23 mouse cellular contexts compared by ENCODE assay signal in the genomic region with DNA sequence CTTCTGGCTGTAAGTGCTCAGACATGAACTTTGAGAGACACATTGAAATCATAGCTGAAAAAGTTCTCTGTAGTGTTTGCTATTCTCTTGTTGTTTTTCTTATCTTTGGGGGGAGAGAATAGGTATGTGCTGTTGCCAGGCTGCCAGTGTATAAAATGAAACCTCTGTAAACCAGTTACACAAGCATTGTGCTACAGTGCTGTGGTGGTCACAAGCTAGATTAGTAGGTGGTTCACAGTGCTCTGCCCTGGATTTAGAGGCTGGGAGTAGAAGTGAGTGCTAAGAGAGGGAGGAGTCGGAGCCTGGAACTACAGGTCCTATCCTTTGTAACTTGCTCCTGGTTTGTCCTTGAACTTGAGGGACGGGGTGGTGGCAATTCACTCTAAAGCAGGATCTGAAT.
DNase-seq lines count a peak whose midpoint lies in the region; ATAC-seq and TF ChIP-seq lines count a peak whose summit lies in the region.
"Had no signal": no experiment of that assay in that cellular context is flagged by ENCODE, and none has a peak within 500 bp of the region (broad histone marks: within the 10 kb centered on the region; RNA-seq: fewer than 3 reads in every experiment).

No protein-coding gene starts in this region.

- TF ChIP-seq CTCF in lung, postnatal 0 days (IDR thresholded peaks at IDR 0.05) = no peak
- no peak for TF ChIP-seq CTCF in lung, adult 2 months (IDR thresholded peaks at IDR 0.05; ENCODE audit: insufficient read depth, low read length)

- H3K4me2 ChIP-seq in lung, postnatal 0 days (replicated peaks; ENCODE audit: low read depth, low read length) = no peak overlapping the region
- H3K4me2 ChIP-seq: embryonic facial prominence, embryonic 13.5 days; embryonic facial prominence, embryonic 15.5 days; forebrain, embryonic 12.5 days had no signal

- WGBS in lung, postnatal 0 days = 49% methylated on average over 2 of the region's 2 CpGs
- 40% methylated on average over 2 of the region's 2 CpGs for WGBS in lung, adult 2 months

- H3K9me3 ChIP-seq in lung, postnatal 0 days (ENCODE audit: low read length) = no peaks in the 10 kb centered on the region
- H3K9me3 ChIP-seq: embryonic facial prominence, embryonic 13.5 days; embryonic facial prominence, embryonic 15.5 days; forebrain, embryonic 10.5 days; forebrain, embryonic 12.5 days; G1E had no signal

- H3K27ac ChIP-seq in lung, postnatal 0 days (ENCODE audit: low read length) = no peak overlapping the region
- H3K27ac ChIP-seq: embryonic facial prominence, embryonic 13.5 days; embryonic facial prominence, embryonic 15.5 days; forebrain, embryonic 10.5 days; forebrain, embryonic 12.5 days had no signal

- no peaks in the 10 kb centered on the region for H3K4me1 ChIP-seq in lung, postnatal 0 days (ENCODE audit: insufficient read depth, low read depth, low read length)
- no peaks in the 10 kb centered on the region for H3K4me1 ChIP-seq in lung, adult 2 months (ENCODE audit: control insufficient read depth, insufficient read depth, low read length)
- H3K4me1 ChIP-seq: embryonic facial prominence, embryonic 13.5 days; embryonic facial prominence, embryonic 15.5 days; forebrain, embryonic 10.5 days; forebrain, embryonic 12.5 days had no signal

- peak; percentile 52; the same call in 1 of the 2 replicates for TF ChIP-seq EP300 in lung, postnatal 0 days (IDR thresholded peaks at IDR 0.05)

- no peaks in the 10 kb centered on the region for H3K27me3 ChIP-seq in lung, postnatal 0 days (replicated peaks; ENCODE audit: insufficient read depth, low read length)
- H3K27me3 ChIP-seq: embryonic facial prominence, embryonic 13.5 days; embryonic facial prominence, embryonic 15.5 days; forebrain, embryonic 12.5 days had no signal

- H3K36me3 ChIP-seq in lung, postnatal 0 days (ENCODE audit: insufficient read depth, low read length) = no peaks in the 10 kb centered on the region
- H3K36me3 ChIP-seq: embryonic facial prominence, embryonic 13.5 days; embryonic facial prominence, embryonic 15.5 days; forebrain, embryonic 10.5 days; forebrain, embryonic 12.5 days; G1E had no signal

- DNase-seq in lung, postnatal 0 days (ENCODE audit: low spot score) = peak; percentile 59
- DNase-seq in lung, adult 2 months = no peak
- DNase-seq in lung, postnatal 36 days = peak; percentile 7
- DNase-seq in lung, postnatal 10 days = no peak
- no peak for DNase-seq in MN1 (ENCODE audit: low spot score)
- DNase-seq: adrenal gland, adult 2 months; adrenal gland, postnatal 10 days; adrenal gland, postnatal 25 days; cerebellum, adult 11 months; cerebellum, adult 18-20 months; cerebellum, adult 8-10 months; cerebellum, adult 9-11 months; cerebellum, postnatal 14 days; cerebellum, postnatal 36 days; embryo, embryonic 11 days had no signal

- H3K4me3 ChIP-seq in lung, postnatal 0 days (ENCODE audit: low read depth, low read length) = no peak overlapping the region
- no peak overlapping the region for H3K4me3 ChIP-seq in lung, adult 2 months (replicated peaks; ENCODE audit: extremely low read depth, low read depth, low read length)
- H3K4me3 ChIP-seq: embryonic facial prominence, embryonic 13.5 days; embryonic facial prominence, embryonic 15.5 days; erythroblast, embryonic 14.5 days; forebrain, embryonic 10.5 days; forebrain, embryonic 12.5 days had no signal

- TF ChIP-seq POLR2A in lung, adult 2 months (IDR thresholded peaks at IDR 0.05; ENCODE audit: borderline replicate concordance, extremely low read depth, low read depth, low read length) = no peak

- ATAC-seq in lung, postnatal 0 days = peak; percentile 95
- ATAC-seq: forebrain, embryonic 14.5 days; forebrain, embryonic 16.5 days had no signal

- H3K9ac ChIP-seq in lung, postnatal 0 days (replicated peaks; ENCODE audit: low read depth) = no peak overlapping the region
- H3K9ac ChIP-seq: embryonic facial prominence, embryonic 13.5 days; embryonic facial prominence, embryonic 15.5 days; forebrain, embryonic 12.5 days had no signal

Comparison
In these comparisons a context has a peak if more than half of its experiments do, and no peak if none do; other contexts are left out.
1. DNase-seq: peak in lung, postnatal 0 days (single experiment) and lung, postnatal 36 days (single experiment); none in lung, adult 2 months (single experiment), lung, postnatal 10 days (single experiment) and MN1 (single experiment).